Mouse (Mus musculus) C2C12 (cell line): ENCODE data around the gene Aox2.

Experiments used
- CTCF ChIP-seq: IDR thresholded peaks from one replicate; pipeline ENCODE4 v1.5.1; 2011; ENCODE audit not compliant: control insufficient read depth, insufficient read depth, insufficient read length
- MAX ChIP-seq: IDR thresholded peaks from one replicate; pipeline ENCODE4 v1.6.1; 2011; ENCODE audit warnings: mild to moderate bottlenecking, control low read depth
- MYOD1 ChIP-seq: IDR thresholded peaks from one replicate; pipeline ENCODE4 v1.6.1; 2011; ENCODE audit warnings: low read depth; ENCODE audit not compliant: control insufficient read depth, insufficient read length
- MYOG ChIP-seq: IDR thresholded peaks from one replicate; pipeline ENCODE4 v1.6.1; 2011; ENCODE audit not compliant: control insufficient read depth, insufficient read length; ENCODE audit errors: extremely low read depth
- USF1 ChIP-seq: IDR thresholded peaks from one replicate; pipeline ENCODE4 v1.6.1; 2011; ENCODE audit warnings: low read depth, mild to moderate bottlenecking, control low read depth, moderate library complexity

DNA sequence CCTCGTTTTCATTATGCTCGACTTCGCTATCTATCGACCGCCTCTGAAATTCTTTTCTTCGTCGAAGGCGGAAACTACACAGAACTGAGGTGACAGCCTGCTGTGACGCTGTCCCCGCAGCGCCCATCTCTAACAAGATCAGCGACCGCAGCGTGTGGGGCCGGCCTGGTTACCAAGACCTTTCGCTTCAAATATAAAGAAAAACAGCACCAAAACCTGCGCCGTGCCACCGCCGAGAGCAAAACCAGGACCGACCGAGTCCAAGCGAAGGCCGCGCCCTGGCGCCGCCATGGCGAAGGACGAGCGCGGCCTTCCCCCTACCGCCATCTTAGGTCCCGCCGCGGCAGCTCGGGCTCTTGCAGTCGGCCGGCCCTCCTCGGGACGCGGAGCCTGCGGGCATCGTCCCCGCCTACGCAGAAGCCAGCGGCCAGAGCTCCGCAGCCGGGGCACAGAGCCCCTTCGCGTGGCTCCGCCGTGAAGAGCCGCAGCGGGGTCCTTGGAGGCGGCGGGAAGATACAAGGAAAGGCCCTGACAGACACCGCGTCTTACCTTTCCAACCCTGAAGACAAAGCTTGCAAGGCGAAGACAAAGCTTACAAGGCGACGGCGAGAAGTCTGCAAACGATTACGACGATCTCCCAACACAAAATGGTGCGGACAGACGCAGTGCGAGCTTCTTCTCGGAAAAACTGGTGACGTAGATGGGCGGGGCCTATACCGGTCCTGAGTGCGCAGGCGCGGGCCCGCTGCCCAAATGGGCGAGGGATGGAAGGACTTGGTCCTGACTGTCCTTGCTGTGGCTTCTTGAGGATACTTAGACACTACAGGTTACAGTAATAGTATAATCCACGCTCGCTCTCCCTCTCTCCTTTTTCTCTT, 145.5 kb downstream of the Aox2 start, which contains the start of gene Clk1:
- TF ChIP-seq USF1 (no peak), CTCF (no peak), MAX (no peak), MYOG (no peak), MYOD1 (no peak)
